Mouse (Mus musculus): ENCODE data around the gene Magee2. TPM values are rescaled to one million over a fixed set of nuclear protein-coding genes. Genes with fewer than 3 reads are reported as not detected.

Gene Magee2
- polyA plus RNA-seq (2017; shearing (Covaris generic)): not detected

GRCm38 (mm10) chrX:104856751-104857341 is at the start of gene Magee2:
Magee2 (minus strand) TSS chrX:104857267.

Other genes with a start within 250 kb of the Magee2 start
- 13.8 TPM for gene Zdhhc15, start 186.2 kb downstream of the Magee2 start, polyA plus RNA-seq (2017; shearing (Covaris generic))
- gene Pbdc1, start 222.5 kb upstream of the Magee2 start, polyA plus RNA-seq (2017; shearing (Covaris generic)): 31.5 TPM